Mouse (Mus musculus) olfactory bulb, adult 2 months (tissue): ENCODE measurements around the gene Stkld1. TPM values are rescaled to one million over a fixed set of nuclear protein-coding genes. Genes with fewer than 3 reads are reported as not detected.

Experiments used
- H3K27ac ChIP-seq: fragments of 200-500 bp; 2 replicates; pipeline ENCODE4 v1.5.1; 2012; ENCODE audit warnings: low read depth, low read length; ENCODE audit not compliant: insufficient read depth
- H3K4me1 ChIP-seq: fragments of 200-500 bp; 2 replicates; pipeline ENCODE4 v1.6.1; 2012; ENCODE audit warnings: low read length; ENCODE audit not compliant: control insufficient read depth, insufficient read depth
- H3K4me3 ChIP-seq: fragments of 200-500 bp; 2 replicates; pipeline ENCODE4 v1.5.1; 2012; ENCODE audit warnings: mild to moderate bottlenecking, low read depth, low read length, moderate library complexity; ENCODE audit not compliant: insufficient read depth
- CTCF ChIP-seq: fragments of 200-500 bp; IDR thresholded peaks from 2 replicates; pipeline ENCODE4 v1.5.1; 2012; ENCODE audit warnings: low read depth, mild to moderate bottlenecking, low read length, moderate library complexity; ENCODE audit not compliant: insufficient read depth
- POLR2A ChIP-seq: fragments of 200-500 bp; IDR thresholded peaks from 2 replicates; pipeline ENCODE4 v1.6.1; 2012; ENCODE audit warnings: mild to moderate bottlenecking, low read depth, low read length, moderate library complexity; ENCODE audit not compliant: insufficient read depth
- WGBS: fragments of 180-500 bp; shearing (Covaris S2); methylation state at CpG from one replicate; pipeline ENCODE4 v1.1.7; 2018; 5-methylcytosine and 5-hydroxymethylcytosine counted together
- polyA plus RNA-seq: library from polyadenylated mRNA; stranded (reverse); fragments of >200 nt; gene quantifications from 2 replicates; pipeline ENCODE4 v1.2.4, GENCODE M21; 2012; ENCODE audit warnings: low replicate concordance; ENCODE audit not compliant: missing spikeins, insufficient read depth, insufficient read length

Stkld1 gene
- polyA plus RNA-seq, 1 experiment: not detected

- H3K4me1 ChIP-seq: no peaks in the 10 kb centered on the region
- TF ChIP-seq POLR2A (no peak), CTCF (no peak)
- no peak overlapping the region for H3K27ac ChIP-seq
- 88% methylated on average over 1 of the region's 1 CpGs for WGBS
- H3K4me3 ChIP-seq: no peak overlapping the region
Measured at GRCm38 (mm10) chr2:26980361-26980760, 46.5 kb downstream of the Stkld1 start.

- Histone ChIP-seq H3K4me1 (no peaks in the 10 kb centered on the region), H3K4me3 (no peak overlapping the region), H3K27ac (no peak overlapping the region)
- 67% methylated on average over 2 of the region's 2 CpGs for WGBS
- TF ChIP-seq POLR2A (no peak), CTCF (no peak)
Measured at GRCm38 (mm10) chr2:26984179-26984578, 50.3 kb downstream of the Stkld1 start.

- H3K4me1 ChIP-seq: no peaks in the 10 kb centered on the region
- 85% methylated on average over 5 of the region's 5 CpGs for WGBS
- H3K27ac ChIP-seq: no peak overlapping the region
- no peak overlapping the region for H3K4me3 ChIP-seq
- no peak for TF ChIP-seq CTCF
Measured at GRCm38 (mm10) chr2:26984640-26985039, 50.8 kb downstream of the Stkld1 start.

GRCm38 (mm10) chr2:26993936-26994335 is 60.1 kb downstream of the Stkld1 start:
- Histone ChIP-seq H3K4me3 (no peak overlapping the region), H3K4me1 (no peaks in the 10 kb centered on the region), H3K27ac (no peak overlapping the region)
- TF ChIP-seq POLR2A: no peak
- no peak for TF ChIP-seq CTCF
- WGBS: 84% methylated on average over 3 of the region's 3 CpGs

- no peak for TF ChIP-seq POLR2A
- TF ChIP-seq CTCF: no peak
- Histone ChIP-seq H3K4me3 (no peak overlapping the region), H3K4me1 (no peaks in the 10 kb centered on the region), H3K27ac (no peak overlapping the region)
- 80% methylated on average over 1 of the region's 1 CpGs for WGBS
Measured at GRCm38 (mm10) chr2:26997498-26997897, 63.7 kb downstream of the Stkld1 start.

- 95% methylated on average over 7 of the region's 7 CpGs for WGBS
- no peak overlapping the region for H3K27ac ChIP-seq
- TF ChIP-seq CTCF (no peak), POLR2A (no peak)
- H3K4me1 ChIP-seq: no peaks in the 10 kb centered on the region
- no peak overlapping the region for H3K4me3 ChIP-seq
Measured at GRCm38 (mm10) chr2:26997993-26998392, 64.1 kb downstream of the Stkld1 start.

Other genes starting within 250 kb of the Stkld1 start
- not detected in 2 replicates for gene Abo, start 69.1 kb upstream of the Stkld1 start, polyA plus RNA-seq
- not detected in 2 replicates for gene Surf6, start 31.2 kb upstream of the Stkld1 start, polyA plus RNA-seq
- not detected in 2 replicates for gene Med22, start 23.4 kb upstream of the Stkld1 start, polyA plus RNA-seq
- gene Rpl7a, start 23.3 kb upstream of the Stkld1 start, polyA plus RNA-seq: not detected in 2 replicates
- not detected in 2 replicates for gene Surf2, start 17.7 kb upstream of the Stkld1 start, polyA plus RNA-seq
- not detected in 2 replicates for gene Surf1, start 17.5 kb upstream of the Stkld1 start, polyA plus RNA-seq
- not detected in 2 replicates for gene Surf4, start 119 bp upstream of the Stkld1 start, polyA plus RNA-seq
- gene Rexo4, start 30.3 kb downstream of the Stkld1 start, polyA plus RNA-seq: not detected in 2 replicates
- not detected in 2 replicates for gene Adamts13, start 39.4 kb downstream of the Stkld1 start, polyA plus RNA-seq
- gene Cacfd1, start 75.9 kb downstream of the Stkld1 start, polyA plus RNA-seq: not detected in 2 replicates
- gene Slc2a6, start 94.0 kb downstream of the Stkld1 start, polyA plus RNA-seq: not detected in 2 replicates
- gene Mymk, start 138.1 kb downstream of the Stkld1 start, polyA plus RNA-seq: not detected in 2 replicates
- not detected in 2 replicates for gene Adamtsl2, start 145.3 kb downstream of the Stkld1 start, polyA plus RNA-seq
- 155 TPM in 1 of 2 replicates, not detected in the other for gene Fam163b, start 208.4 kb downstream of the Stkld1 start, polyA plus RNA-seq
- not detected in 2 replicates for gene Dbh, start 231.2 kb downstream of the Stkld1 start, polyA plus RNA-seq